Mouse (Mus musculus) T-cell, adult 2 months (primary cell): Measurements from ENCODE around the gene Acot8.

ENCODE experiments used
- DNase-seq: peaks from one replicate; pipeline ENCODE4 v3.0.0; 2022; ENCODE audit warnings: low spot score

The Acot8 gene

GRCm38 (mm10) chr2:164813557-164813956, 8.9 kb upstream of the Acot8 start:
- DNase-seq: no peak

GRCm38 (mm10) chr2:164806614-164807013, 1.9 kb upstream of the Acot8 start:
- no peak for DNase-seq

GRCm38 (mm10) chr2:164805332-164805718, 643 bp upstream of the Acot8 start:
- DNase-seq: no peak

GRCm38 (mm10) chr2:164803921-164804313, 765 bp downstream of the Acot8 start:
- DNase-seq: no peak

- DNase-seq: no peak
These were observed 1.3 kb downstream of the Acot8 start for GRCm38 (mm10) chr2:164803201-164803920.

- no peak for DNase-seq
These were observed 4.3 kb downstream of the Acot8 start for GRCm38 (mm10) chr2:164800252-164801004.

GRCm38 (mm10) chr2:164798554-164798953, 6.1 kb downstream of the Acot8 start:
- peak; percentile 25 for DNase-seq

- no peak for DNase-seq
These were observed 8.8 kb downstream of the Acot8 start for GRCm38 (mm10) chr2:164795868-164796267.

GRCm38 (mm10) chr2:164794293-164794692, 10.4 kb downstream of the Acot8 start:
- peak; percentile 75 for DNase-seq

GRCm38 (mm10) chr2:164793772-164794171, 10.9 kb downstream of the Acot8 start:
- DNase-seq: peak; percentile 18

GRCm38 (mm10) chr2:164793236-164793635, 11.4 kb downstream of the Acot8 start:
- peak; percentile 56 for DNase-seq

- no peak for DNase-seq
These were observed 12.1 kb downstream of the Acot8 start for GRCm38 (mm10) chr2:164792400-164793190.

GRCm38 (mm10) chr2:164791841-164792261, 12.8 kb downstream of the Acot8 start:
- DNase-seq: no peak

GRCm38 (mm10) chr2:164790451-164790850, 14.2 kb downstream of the Acot8 start:
- no peak for DNase-seq

GRCm38 (mm10) chr2:164788411-164788810, 16.3 kb downstream of the Acot8 start:
- DNase-seq: no peak

GRCm38 (mm10) chr2:164787779-164788178, 16.9 kb downstream of the Acot8 start:
- no peak for DNase-seq

GRCm38 (mm10) chr2:164787032-164787431, 17.6 kb downstream of the Acot8 start:
- no peak for DNase-seq

- no peak for DNase-seq
These were observed 18.2 kb downstream of the Acot8 start for GRCm38 (mm10) chr2:164786388-164786885.

- DNase-seq: peak; percentile 37
These were observed 18.9 kb downstream of the Acot8 start, which contains the start of gene Snx21 for GRCm38 (mm10) chr2:164785481-164786387. Gene Snx21 (plus strand): TSS chr2:164785823.

GRCm38 (mm10) chr2:164784869-164785420, 19.7 kb downstream of the Acot8 start:
- DNase-seq: no peak
